Mouse (Mus musculus) bone marrow macrophage, adult 2 months (primary cell): ENCODE results near the gene Thsd4.

Experiments
- CTCF ChIP-seq: IDR thresholded peaks from 2 replicates; pipeline ENCODE4 v1.5.1; 2012; ENCODE audit warnings: low read depth, mild to moderate bottlenecking, low read length, moderate library complexity
- POLR2A ChIP-seq: IDR thresholded peaks from 2 replicates; pipeline ENCODE4 v1.6.1; 2012; ENCODE audit warnings: mild to moderate bottlenecking, low read depth, low read length, borderline replicate concordance

GRCm38 (mm10) chr9:60027234-60027633, 494.6 kb downstream of the Thsd4 start:
- TF ChIP-seq CTCF (no peak), POLR2A (no peak)
